Mouse (Mus musculus) stomach, postnatal 0 days (tissue): Measurements from ENCODE around the gene Irak1bp1.

Experiments used
- CTCF ChIP-seq: IDR thresholded peaks from 2 replicates; pipeline ENCODE4 v1.5.1; 2016; ENCODE audit warnings: antibody characterized with exemption, low read depth, mild to moderate bottlenecking, moderate library complexity
- EP300 ChIP-seq: optimal IDR thresholded peaks from 2 replicates; pipeline ENCODE3; 2016; ENCODE audit warnings: antibody characterized with exemption

GRCm38 (mm10) chr9:82856241-82856640 is 26.9 kb downstream of the Irak1bp1 start:
- no peak for TF ChIP-seq CTCF
- TF ChIP-seq EP300: no peak
